Mouse (Mus musculus): ENCODE results near the gene Asb11. TPM values are rescaled to one million over a fixed set of nuclear protein-coding genes. Genes with fewer than 3 reads are reported as not detected.

Asb11 gene
- total RNA-seq, 2 experiments from 2014 or later, result 5.0 to 7.2 TPM

DNA sequence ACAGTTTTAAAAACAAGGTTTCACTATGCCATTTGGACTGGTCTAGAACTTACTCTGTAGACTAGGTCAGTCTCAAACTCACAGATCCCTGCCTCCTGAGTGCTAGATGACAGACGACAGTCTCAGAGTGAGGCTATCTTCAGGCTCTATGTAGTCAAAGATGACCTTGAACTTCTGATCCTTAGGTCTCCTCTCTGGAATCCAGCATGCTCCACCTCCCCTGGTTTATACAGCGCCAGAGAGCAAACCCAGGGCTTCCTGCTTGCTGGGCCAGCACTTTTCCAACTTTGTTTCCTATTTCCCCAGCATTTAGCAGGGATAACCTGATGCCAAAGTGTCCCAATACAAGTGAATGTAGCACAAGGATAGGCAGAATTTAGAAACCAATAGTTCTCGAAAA, 3.9 kb downstream of the Asb11 start:
- no peak for DNase-seq (ENCODE audit: low spot score in 2 of 2)

DNA sequence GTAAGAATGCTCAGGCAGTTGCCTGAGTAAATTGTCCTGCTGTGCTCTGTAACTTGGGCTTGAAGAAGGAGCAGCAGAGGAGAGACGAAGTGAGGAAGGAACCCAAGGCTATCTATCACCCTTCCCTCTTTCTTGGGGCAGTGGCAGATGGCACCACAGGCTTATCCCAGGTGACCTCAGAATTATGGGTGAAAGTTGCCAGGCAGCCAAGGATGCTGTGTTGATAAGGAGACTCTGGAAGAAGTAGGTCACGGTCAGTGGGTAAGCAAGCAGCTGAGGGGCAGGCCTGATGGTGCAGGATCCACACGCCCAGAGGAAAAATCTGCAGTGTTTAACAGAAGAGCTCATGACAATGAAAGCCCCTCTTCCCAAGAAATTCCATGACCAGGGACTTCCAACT, 4.5 kb downstream of the Asb11 start:
- no peak for DNase-seq (ENCODE audit: low spot score in 2 of 2)

GRCm38 (mm10) chrX:164445601-164446000, 8.8 kb downstream of the Asb11 start:
- DNase-seq (ENCODE audit: low spot score in 2 of 2), result no peak

DNA sequence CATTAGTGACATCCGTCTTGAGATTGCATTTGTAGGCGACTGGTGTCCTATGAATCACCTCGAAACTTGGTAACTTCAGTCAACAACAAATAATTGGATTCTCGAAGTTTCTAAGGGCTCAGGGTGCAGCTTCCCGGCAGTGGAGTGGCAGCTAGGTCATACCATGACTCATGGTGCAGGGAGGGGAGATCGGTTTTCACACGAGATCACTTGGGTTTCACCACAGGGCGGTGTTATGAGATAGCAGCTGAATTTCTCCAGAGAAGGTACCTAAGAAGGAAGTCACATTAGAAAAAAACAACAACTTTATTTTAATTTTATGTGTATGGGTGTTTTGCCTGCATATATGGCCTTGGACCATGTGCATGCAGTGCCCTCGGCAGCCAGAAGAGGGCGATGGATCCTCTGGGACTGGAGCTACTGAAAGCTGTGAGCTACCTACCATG, 9.3 kb downstream of the Asb11 start:
- DNase-seq (ENCODE audit: low spot score in 2 of 2), result no peak

DNA sequence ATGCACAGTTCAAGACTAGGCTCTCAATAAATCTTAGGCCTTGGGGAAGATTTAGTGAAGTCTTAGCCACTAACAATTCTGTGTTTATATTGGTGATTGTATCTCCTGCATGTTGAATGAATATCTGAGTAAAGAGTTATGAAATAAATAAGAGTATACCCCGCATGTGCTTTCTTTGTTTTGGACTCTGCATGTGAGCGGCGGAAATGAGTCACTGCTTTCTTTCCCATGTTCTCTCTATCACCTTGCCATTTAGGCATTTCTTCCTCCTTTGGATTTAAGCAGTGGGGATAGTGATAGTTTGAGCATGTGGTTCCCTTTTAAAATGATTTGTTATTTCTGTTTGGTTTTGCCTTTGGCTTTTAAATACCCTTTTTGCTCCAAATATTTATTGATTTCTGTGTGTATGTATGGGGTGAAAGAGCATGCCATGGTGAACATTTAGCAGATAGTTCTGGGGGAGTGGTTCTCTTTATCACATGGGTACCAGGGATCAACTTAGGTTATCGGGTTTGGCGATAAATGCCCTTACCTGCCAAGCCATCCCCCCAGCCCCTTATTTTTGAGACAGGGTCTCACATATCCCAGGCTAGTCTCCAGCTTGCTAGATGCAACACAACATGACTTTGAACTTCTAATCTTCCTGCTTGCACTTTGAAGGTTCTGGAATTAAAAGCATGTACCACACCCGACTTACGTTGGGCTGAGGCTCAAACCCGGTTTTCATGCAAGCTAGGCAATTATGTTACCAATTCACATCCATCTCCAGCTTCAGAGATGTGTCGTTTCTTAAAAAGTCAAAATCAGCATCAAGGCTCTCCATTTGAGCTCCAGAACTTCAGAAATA, 10.3 kb downstream of the Asb11 start:
- no peak for DNase-seq (ENCODE audit: low spot score in 2 of 2)

DNA sequence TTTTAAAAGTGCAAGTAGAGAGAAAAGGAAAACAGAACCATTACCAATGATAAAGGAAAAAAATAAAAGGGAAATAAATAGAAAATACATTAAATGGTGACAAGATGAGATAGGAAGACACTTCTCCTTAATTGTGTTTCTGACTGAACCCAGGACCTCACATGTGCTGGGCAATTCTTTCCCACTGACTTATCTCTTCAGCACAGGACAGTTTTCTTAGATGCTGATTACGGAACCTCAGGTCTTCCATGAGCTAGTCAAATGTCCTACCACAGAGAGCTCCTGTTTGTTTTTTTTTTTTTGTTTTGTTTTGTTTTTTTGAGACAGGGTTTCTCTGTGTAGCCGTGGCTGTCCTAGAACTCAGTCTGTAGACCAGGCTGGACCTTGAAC, 10.9 kb downstream of the Asb11 start:
- DNase-seq (ENCODE audit: low spot score in 2 of 2), result no peak

DNA sequence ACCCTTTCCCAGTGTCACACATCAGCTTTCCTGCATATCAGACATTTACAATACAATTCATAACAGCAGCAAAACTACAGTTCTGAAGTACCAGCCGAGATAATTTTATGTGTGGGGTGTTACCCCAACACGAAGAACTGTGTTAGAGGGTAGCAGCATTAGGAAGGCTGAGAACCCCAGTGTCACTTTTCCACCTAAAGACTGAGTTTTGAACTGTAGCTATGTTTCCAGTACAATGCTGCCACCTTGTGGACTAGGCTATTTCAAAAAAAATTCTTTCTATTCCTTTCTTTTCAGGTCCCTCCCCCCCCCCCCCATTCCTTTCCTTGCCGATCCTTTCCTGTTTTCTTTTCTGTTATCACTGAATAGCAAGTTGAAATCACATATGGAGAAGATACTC, 12.4 kb downstream of the Asb11 start:
- peak; percentile 20 to 39 for DNase-seq (ENCODE audit: low spot score in 2 of 2)

DNA sequence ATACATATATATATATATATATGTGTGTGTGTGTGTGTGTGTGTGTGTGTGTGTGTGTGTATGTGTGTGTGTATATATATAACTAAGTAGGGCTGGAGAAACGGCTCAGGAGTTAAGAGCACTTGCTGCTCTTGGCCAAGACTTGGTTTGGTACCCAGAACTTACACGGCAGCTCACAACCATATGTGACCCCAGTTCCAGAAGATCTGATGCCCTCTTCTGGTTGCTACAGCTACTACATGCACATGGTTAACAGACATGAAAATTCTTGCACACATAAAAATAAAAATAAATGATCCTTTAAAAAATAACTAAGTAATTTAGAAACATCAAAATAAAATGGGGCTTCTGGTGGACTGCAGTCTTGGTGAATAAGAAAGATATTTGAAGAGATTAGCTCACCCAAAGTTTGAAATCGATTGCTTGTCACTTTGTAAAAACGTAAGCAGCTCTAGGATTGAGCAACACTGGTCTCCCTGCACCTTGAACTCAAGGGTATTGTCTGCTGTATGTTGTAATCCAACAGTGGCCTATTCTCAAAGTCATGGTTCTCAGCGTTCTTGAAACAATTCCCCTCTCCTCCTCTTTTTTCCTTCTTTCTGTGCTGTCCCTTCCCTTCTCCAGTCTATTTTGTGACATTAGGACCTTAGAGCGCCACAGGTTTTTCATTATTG, 22.5 kb downstream of the Asb11 start:
- no peak for DNase-seq (ENCODE audit: low spot score in 2 of 2)

DNA sequence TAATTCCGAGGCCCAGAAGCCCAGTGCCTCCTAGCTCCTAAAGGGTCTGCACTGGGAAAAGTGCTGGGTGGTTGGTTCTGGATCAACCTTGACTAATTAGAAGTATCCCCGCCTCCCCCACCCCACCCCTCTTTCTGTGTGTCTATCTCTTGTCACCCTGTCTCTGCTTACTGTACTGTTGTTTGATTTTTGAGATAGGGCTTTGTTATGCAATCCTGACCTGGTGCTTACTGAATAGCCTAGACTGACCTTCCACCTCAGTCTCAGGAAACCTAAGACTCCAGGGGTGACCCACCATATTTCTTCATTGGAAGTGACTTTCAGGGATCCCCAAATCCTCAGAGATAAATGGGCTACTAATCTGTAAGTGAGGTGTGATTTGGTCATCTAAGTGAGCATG, 65.5 kb downstream of the Asb11 start:
- no peak for DNase-seq (ENCODE audit: low spot score in 2 of 2)

GRCm38 (mm10) chrX:164505709-164506498, 69.1 kb downstream of the Asb11 start, which contains the start of gene Asb9:
Gene Asb9, plus strand, starts transcription at chrX:164506327.
- DNase-seq (ENCODE audit: low spot score in 2 of 2), result no peak

DNA sequence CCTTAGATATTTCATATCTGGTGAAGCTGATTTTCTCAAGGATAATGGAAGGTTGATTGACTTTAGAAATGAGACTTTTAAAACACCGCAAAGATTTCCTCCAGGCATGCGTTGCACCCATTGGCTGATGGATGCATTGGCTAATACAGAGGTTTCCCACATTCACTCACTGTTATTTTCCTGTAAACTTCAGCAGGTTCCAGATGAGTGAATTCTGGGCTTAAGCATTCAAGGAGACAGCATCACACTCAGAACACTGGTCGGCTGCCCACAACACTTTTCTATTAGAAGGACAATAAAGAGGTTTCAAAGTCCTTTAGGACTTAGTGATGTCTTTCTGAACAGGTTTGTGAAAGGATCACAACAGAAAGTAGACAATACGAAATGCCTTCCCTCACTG, 70.3 kb downstream of the Asb11 start:
- DNase-seq (ENCODE audit: low spot score in 2 of 2), result no peak

DNA sequence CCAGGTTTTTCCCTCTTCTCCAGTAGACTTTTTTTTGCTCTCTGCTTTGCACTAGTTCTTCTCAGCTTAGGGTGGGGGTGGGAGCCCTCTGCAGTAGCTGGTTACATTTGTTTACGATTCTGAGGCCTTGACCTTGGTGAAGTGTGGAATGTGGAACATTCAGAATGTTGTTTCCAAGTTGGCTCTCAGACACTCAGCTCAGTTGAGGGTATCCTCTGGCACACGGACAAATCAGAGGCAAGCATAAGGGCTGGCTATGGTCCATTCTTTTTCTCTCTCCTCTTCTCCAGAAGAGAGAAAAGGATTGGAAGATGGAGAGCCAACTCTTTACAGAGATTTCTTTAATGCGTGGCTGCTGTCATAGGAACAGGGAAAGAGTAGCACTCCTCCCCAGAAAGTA, 71.9 kb downstream of the Asb11 start:
- DNase-seq (ENCODE audit: low spot score in 2 of 2), result no peak

Other genes with a start within 250 kb of the Asb11 start
- gene Bmx, start 178.8 kb upstream of the Asb11 start, total RNA-seq (2021), result 1 to 10 TPM in 1 of 2 experiments, under 1 TPM in 1; 1.00 to 1.3 TPM
- gene Pir, start 167.6 kb upstream of the Asb11 start, total RNA-seq (2021), result 1 to 10 TPM; 7.9 to 8.4 TPM
- 1 to 10 TPM; 1.8 to 2.4 TPM for gene Vegfd, start 63.6 kb upstream of the Asb11 start, total RNA-seq (2021)
- 1 to 10 TPM; 5.6 to 6.6 TPM for gene Piga, start 17.2 kb upstream of the Asb11 start, total RNA-seq (2021)
- not detected for gene Asb9, start 69.3 kb downstream of the Asb11 start, total RNA-seq (2021)